Mouse (Mus musculus): ENCODE data around the gene 4931414P19Rik.

The 4931414P19Rik gene

GRCm38 (mm10) chr14:54579638-54580037 lies 26.2 kb downstream of the 4931414P19Rik start:
- DNase-seq, result peak in 1 of 2 experiments; percentile 53

- DNase-seq, result peak in 1 of 2 experiments; percentile 66
Measured at GRCm38 (mm10) chr14:54578063-54578462, 27.7 kb downstream of the 4931414P19Rik start.

- DNase-seq, result peak; percentile 93 to 96
Measured at GRCm38 (mm10) chr14:54577089-54577982, 28.5 kb downstream of the 4931414P19Rik start, which contains the start of gene Ajuba. Ajuba (minus strand) TSS chr14:54577558.

- peak; percentile 52 to 60 for DNase-seq
Measured at GRCm38 (mm10) chr14:54576241-54577088, 29.3 kb downstream of the 4931414P19Rik start.

GRCm38 (mm10) chr14:54575631-54576030 lies 30.2 kb downstream of the 4931414P19Rik start:
- DNase-seq, result peak; percentile 88 to 94

- DNase-seq, result no peak
Measured at GRCm38 (mm10) chr14:54575031-54575430, 30.8 kb downstream of the 4931414P19Rik start.

- peak; percentile 40 to 64 for DNase-seq
Measured at GRCm38 (mm10) chr14:54574253-54574652, 31.5 kb downstream of the 4931414P19Rik start.

GRCm38 (mm10) chr14:54572790-54573736 lies 32.7 kb downstream of the 4931414P19Rik start:
- peak; percentile 76 to 88 for DNase-seq

- no peak for DNase-seq
Measured at GRCm38 (mm10) chr14:54572122-54572521, 33.7 kb downstream of the 4931414P19Rik start.

- peak in 1 of 2 experiments; percentile 67 for DNase-seq
Measured at GRCm38 (mm10) chr14:54569451-54570392, 36.1 kb downstream of the 4931414P19Rik start.

- peak; percentile 63 to 83 for DNase-seq
Measured at GRCm38 (mm10) chr14:54568694-54569414, 36.9 kb downstream of the 4931414P19Rik start.

- no peak for DNase-seq
Measured at GRCm38 (mm10) chr14:54560527-54561242, 45.1 kb downstream of the 4931414P19Rik start.

- no peak for DNase-seq
Measured at GRCm38 (mm10) chr14:54557330-54557729, 48.5 kb downstream of the 4931414P19Rik start.

GRCm38 (mm10) chr14:54553975-54554769 lies 51.6 kb downstream of the 4931414P19Rik start, which contains the start of gene Haus4:
Haus4 (minus strand) TSS chr14:54554616.
- DNase-seq, result peak; percentile 89 to 93

GRCm38 (mm10) chr14:54553454-54553974 lies 52.3 kb downstream of the 4931414P19Rik start:
- DNase-seq, result peak in 1 of 2 experiments; percentile 11

GRCm38 (mm10) chr14:54544703-54545102 lies 61.1 kb downstream of the 4931414P19Rik start:
- no peak for DNase-seq

- DNase-seq, result no peak
Measured at GRCm38 (mm10) chr14:54540771-54541170, 65.0 kb downstream of the 4931414P19Rik start.

- no peak for DNase-seq
Measured at GRCm38 (mm10) chr14:54538580-54538979, 67.2 kb downstream of the 4931414P19Rik start.

All from lung, postnatal 4 days (tissue).